Mouse (Mus musculus): Measurements from ENCODE around the gene Tenm2. TPM values are rescaled to one million over a fixed set of nuclear protein-coding genes. Genes with fewer than 3 reads are reported as not detected.

The Tenm2 gene
- polyA plus RNA-seq, 1 experiment = not detected

GRCm38 (mm10) chr11:36694810-36695209 is 541.0 kb downstream of the Tenm2 start:
- 76% methylated on average over 8 of the region's 8 CpGs for WGBS
- H3K27ac ChIP-seq (ENCODE audit: control insufficient read depth, insufficient read depth, low read depth, low read length, poor library complexity) = no peak overlapping the region
- no peaks in the 10 kb centered on the region for H3K4me1 ChIP-seq (ENCODE audit: control insufficient read depth, insufficient read depth, low read length)
- no peak overlapping the region for H3K4me3 ChIP-seq (replicated peaks; ENCODE audit: control insufficient read depth, low read depth, low read length)
- TF ChIP-seq POLR2A (IDR thresholded peaks at IDR 0.05; ENCODE audit: borderline replicate concordance, control insufficient read depth, low read depth, low read length) (no peak), CTCF (IDR thresholded peaks at IDR 0.05; ENCODE audit: control insufficient read depth, insufficient read depth, low read length) (no peak)

GRCm38 (mm10) chr11:36692637-36693036 is 543.1 kb downstream of the Tenm2 start:
- no peaks in the 10 kb centered on the region for H3K4me1 ChIP-seq (ENCODE audit: control insufficient read depth, insufficient read depth, low read length)
- H3K27ac ChIP-seq (ENCODE audit: control insufficient read depth, insufficient read depth, low read depth, low read length, poor library complexity) = no peak overlapping the region
- H3K4me3 ChIP-seq (replicated peaks; ENCODE audit: control insufficient read depth, low read depth, low read length) = no peak overlapping the region
- TF ChIP-seq CTCF (IDR thresholded peaks at IDR 0.05; ENCODE audit: control insufficient read depth, insufficient read depth, low read length) = no peak
- TF ChIP-seq POLR2A (IDR thresholded peaks at IDR 0.05; ENCODE audit: borderline replicate concordance, control insufficient read depth, low read depth, low read length) = no peak
- WGBS = 55% methylated on average over 3 of the region's 3 CpGs

DNA sequence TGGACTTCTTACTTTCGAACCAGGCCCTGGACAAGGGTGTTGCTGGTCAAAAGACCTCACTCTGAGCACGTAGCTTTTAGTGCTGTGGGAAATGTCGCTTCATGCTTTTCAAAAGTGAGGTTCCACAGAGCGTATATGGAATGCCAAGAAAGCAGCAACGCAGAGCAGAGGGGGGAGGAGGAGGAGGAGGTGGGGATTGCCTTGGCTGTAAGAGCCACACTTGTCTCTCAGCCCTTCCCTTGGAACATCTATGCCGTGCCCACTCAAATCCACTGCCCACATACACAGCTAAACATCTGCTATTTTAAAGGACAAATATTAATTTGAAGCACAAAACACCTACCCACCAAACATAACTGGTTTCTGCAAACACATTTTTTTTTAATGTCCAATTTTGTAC is 544.9 kb downstream of the Tenm2 start:
- 81% methylated on average over 6 of the region's 6 CpGs for WGBS
- TF ChIP-seq CTCF (IDR thresholded peaks at IDR 0.05; ENCODE audit: control insufficient read depth, insufficient read depth, low read length) = no peak
- no peak for TF ChIP-seq POLR2A (IDR thresholded peaks at IDR 0.05; ENCODE audit: borderline replicate concordance, control insufficient read depth, low read depth, low read length)
- Histone ChIP-seq H3K27ac (ENCODE audit: control insufficient read depth, insufficient read depth, low read depth, low read length, poor library complexity) (no peak overlapping the region), H3K4me3 (replicated peaks; ENCODE audit: control insufficient read depth, low read depth, low read length) (no peak overlapping the region), H3K4me1 (ENCODE audit: control insufficient read depth, insufficient read depth, low read length) (no peaks in the 10 kb centered on the region)

DNA sequence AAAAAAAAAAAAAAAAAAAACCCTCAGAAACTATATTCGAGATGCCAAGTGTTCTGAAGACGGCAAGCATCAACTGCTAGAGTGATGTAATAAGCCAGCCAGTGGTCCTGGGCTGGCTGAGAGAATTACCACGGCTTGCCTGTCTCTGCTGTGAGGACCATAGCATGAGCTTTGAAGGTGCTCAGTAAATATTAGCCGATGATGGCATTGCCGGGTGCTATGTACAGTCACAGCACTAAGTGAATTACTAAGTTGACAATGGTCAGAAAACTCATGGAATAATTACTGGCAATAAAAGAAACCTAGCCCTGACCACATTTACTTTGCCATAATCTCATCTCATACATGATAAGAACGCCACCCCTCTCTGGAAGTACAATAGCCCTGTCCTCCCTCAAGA is 549.5 kb downstream of the Tenm2 start:
- no peak overlapping the region for H3K4me3 ChIP-seq (replicated peaks; ENCODE audit: control insufficient read depth, low read depth, low read length)
- no peak for TF ChIP-seq CTCF (IDR thresholded peaks at IDR 0.05; ENCODE audit: control insufficient read depth, insufficient read depth, low read length)
- TF ChIP-seq POLR2A (IDR thresholded peaks at IDR 0.05; ENCODE audit: borderline replicate concordance, control insufficient read depth, low read depth, low read length) = no peak
- H3K27ac ChIP-seq (ENCODE audit: control insufficient read depth, insufficient read depth, low read depth, low read length, poor library complexity) = no peak overlapping the region
- H3K4me1 ChIP-seq (ENCODE audit: control insufficient read depth, insufficient read depth, low read length) = no peaks in the 10 kb centered on the region
- WGBS = 73% methylated on average over 6 of the region's 6 CpGs

DNA sequence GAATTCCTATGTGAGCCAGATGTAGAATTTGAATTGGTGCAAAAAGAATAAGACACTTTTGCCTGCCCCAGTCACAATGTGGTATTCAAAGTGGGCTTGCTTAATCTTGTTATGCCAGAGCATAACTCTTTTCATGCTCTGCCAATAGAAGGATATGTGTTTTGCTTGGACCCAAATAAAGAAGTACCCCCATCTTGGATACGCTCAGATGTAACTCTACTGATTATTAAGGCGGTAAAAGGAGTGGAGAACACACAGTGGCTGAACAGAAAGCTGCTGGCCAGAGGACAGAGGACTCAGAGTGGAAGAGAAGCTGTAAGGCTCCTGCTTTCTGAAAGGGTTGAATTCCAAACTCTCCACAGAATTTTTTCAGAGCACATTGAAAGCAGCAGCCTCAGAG is 556.4 kb downstream of the Tenm2 start:
- WGBS = 75% methylated on average over 2 of the region's 2 CpGs

GRCm38 (mm10) chr11:36678542-36678941 is 557.2 kb downstream of the Tenm2 start:
- Histone ChIP-seq H3K4me3 (replicated peaks; ENCODE audit: control insufficient read depth, low read depth, low read length) (no peak overlapping the region), H3K27ac (ENCODE audit: control insufficient read depth, insufficient read depth, low read depth, low read length, poor library complexity) (no peak overlapping the region), H3K4me1 (ENCODE audit: control insufficient read depth, insufficient read depth, low read length) (no peaks in the 10 kb centered on the region)
- TF ChIP-seq POLR2A (IDR thresholded peaks at IDR 0.05; ENCODE audit: borderline replicate concordance, control insufficient read depth, low read depth, low read length) = no peak
- TF ChIP-seq CTCF (IDR thresholded peaks at IDR 0.05; ENCODE audit: control insufficient read depth, insufficient read depth, low read length) = no peak
- WGBS = 35% methylated on average over 2 of the region's 2 CpGs

More for the DNA sequence above, 556.4 kb downstream of the Tenm2 start:
- H3K27ac ChIP-seq (ENCODE audit: control insufficient read depth, insufficient read depth, low read depth, low read length, poor library complexity) = no peak overlapping the region
- H3K4me3 ChIP-seq (replicated peaks; ENCODE audit: control insufficient read depth, low read depth, low read length) = no peak overlapping the region
- no peak for TF ChIP-seq POLR2A (IDR thresholded peaks at IDR 0.05; ENCODE audit: borderline replicate concordance, control insufficient read depth, low read depth, low read length)
- TF ChIP-seq CTCF (IDR thresholded peaks at IDR 0.05; ENCODE audit: control insufficient read depth, insufficient read depth, low read length) = no peak
- no peaks in the 10 kb centered on the region for H3K4me1 ChIP-seq (ENCODE audit: control insufficient read depth, insufficient read depth, low read length)

GRCm38 (mm10) chr11:36678057-36678396 is 557.7 kb downstream of the Tenm2 start:
- Histone ChIP-seq H3K4me3 (replicated peaks; ENCODE audit: control insufficient read depth, low read depth, low read length) (no peak overlapping the region), H3K27ac (ENCODE audit: control insufficient read depth, insufficient read depth, low read depth, low read length, poor library complexity) (no peak overlapping the region), H3K4me1 (ENCODE audit: control insufficient read depth, insufficient read depth, low read length) (no peaks in the 10 kb centered on the region)
- no peak for TF ChIP-seq POLR2A (IDR thresholded peaks at IDR 0.05; ENCODE audit: borderline replicate concordance, control insufficient read depth, low read depth, low read length)
- no peak for TF ChIP-seq CTCF (IDR thresholded peaks at IDR 0.05; ENCODE audit: control insufficient read depth, insufficient read depth, low read length)
- WGBS = 12% methylated on average over 10 of the region's 10 CpGs

DNA sequence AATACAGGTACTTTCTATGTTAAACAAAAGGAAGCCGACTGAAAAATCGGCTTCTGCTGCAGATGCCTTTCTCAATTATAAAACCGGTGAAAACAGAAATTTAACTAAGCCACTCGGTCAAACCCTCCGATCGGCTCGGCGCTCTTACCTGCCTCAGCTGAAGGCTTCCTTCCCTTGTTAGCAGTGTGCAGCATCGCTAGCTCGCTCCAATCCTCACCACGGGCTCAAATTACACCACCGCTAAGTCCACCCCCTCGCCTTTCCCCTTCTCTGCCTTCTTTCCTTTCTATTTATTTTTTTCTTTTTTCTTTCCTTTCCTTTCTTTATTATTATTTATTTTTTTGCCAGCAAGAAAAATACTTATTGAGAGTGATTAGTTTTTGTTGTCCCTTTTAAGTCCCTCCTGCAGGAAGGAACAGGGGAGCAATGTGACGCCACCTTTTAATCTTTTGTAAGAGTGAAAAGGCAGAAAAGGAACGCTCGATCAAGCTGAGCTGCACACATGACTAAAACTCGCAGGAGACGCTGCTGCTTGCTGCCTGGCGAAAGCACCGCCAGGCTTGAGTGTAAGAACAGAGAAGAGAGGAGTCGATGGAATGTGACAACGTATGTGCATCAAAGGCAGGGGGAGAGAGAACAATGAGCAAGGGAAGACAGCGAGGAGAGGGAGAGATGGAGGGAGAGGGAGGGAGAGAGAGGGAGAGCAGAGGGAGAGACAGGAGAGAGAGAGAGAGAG is 558.3 kb downstream of the Tenm2 start:
- Histone ChIP-seq H3K4me3 (replicated peaks; ENCODE audit: control insufficient read depth, low read depth, low read length) (no peak overlapping the region), H3K4me1 (ENCODE audit: control insufficient read depth, insufficient read depth, low read length) (no peaks in the 10 kb centered on the region), H3K27ac (ENCODE audit: control insufficient read depth, insufficient read depth, low read depth, low read length, poor library complexity) (no peak overlapping the region)
- TF ChIP-seq POLR2A (IDR thresholded peaks at IDR 0.05; ENCODE audit: borderline replicate concordance, control insufficient read depth, low read depth, low read length) = no peak
- no peak for TF ChIP-seq CTCF (IDR thresholded peaks at IDR 0.05; ENCODE audit: control insufficient read depth, insufficient read depth, low read length)
- 4% methylated on average over 23 of the region's 23 CpGs for WGBS

All from bone marrow, adult 2 months (tissue).